Mouse (Mus musculus) hindbrain, embryonic 16.5 days (tissue): ENCODE results near the gene Ptpn5. TPM values are rescaled to one million over a fixed set of nuclear protein-coding genes. Genes with fewer than 3 reads are reported as not detected.

ENCODE experiments used
- ATAC-seq: fragments of 200-750 bp; cut with Nextera tagmentation; 2 replicates; pipeline ENCODE4 v1.8.0; 2017; ENCODE audit warnings: moderate TSS enrichment, moderate library complexity
- H3K27ac ChIP-seq: fragments of 300-500 bp; sonication (generic); 2 replicates; pipeline ENCODE4 v1.5.1; 2014; ENCODE audit warnings: low read depth, mild to moderate bottlenecking, control low read depth, low read length, moderate library complexity
- H3K27me3 ChIP-seq: fragments of 300-500 bp; sonication (generic); replicated peaks from 2 replicates; pipeline ENCODE4 v1.6.1; 2014; ENCODE audit warnings: low read length; ENCODE audit not compliant: control insufficient read depth, insufficient read depth
- H3K36me3 ChIP-seq: fragments of 300-500 bp; sonication (generic); 2 replicates; pipeline ENCODE4 v1.6.1; 2014; ENCODE audit warnings: mild to moderate bottlenecking, low read length, moderate library complexity, mixed read lengths; ENCODE audit not compliant: control insufficient read depth, insufficient read depth
- H3K4me1 ChIP-seq: fragments of 300-500 bp; sonication (generic); 2 replicates; pipeline ENCODE4 v1.6.1; 2014; ENCODE audit warnings: low read depth, low read length; ENCODE audit not compliant: control insufficient read depth, insufficient read depth
- H3K4me2 ChIP-seq: fragments of 300-500 bp; sonication (generic); 2 replicates; pipeline ENCODE4 v1.6.1; 2014; ENCODE audit warnings: mild to moderate bottlenecking, low read length, control low read depth, moderate library complexity
- H3K4me3 ChIP-seq: fragments of 300-500 bp; sonication (generic); 2 replicates; pipeline ENCODE4 v1.5.1; 2014; ENCODE audit warnings: mild to moderate bottlenecking, low read length, control low read depth, moderate library complexity
- H3K9ac ChIP-seq: fragments of 300-500 bp; sonication (generic); 2 replicates; pipeline ENCODE4 v1.6.1; 2014; ENCODE audit warnings: low read depth, mild to moderate bottlenecking, control low read depth, low read length, moderate library complexity
- H3K9me3 ChIP-seq: fragments of 300-500 bp; sonication (generic); 2 replicates; pipeline ENCODE4 v1.6.1; 2014; ENCODE audit warnings: mild to moderate bottlenecking, low read length, moderate library complexity; ENCODE audit not compliant: control insufficient read depth
- WGBS: fragments of 180-500 bp; shearing (Covaris S2); extraction: QIAGEN DNeasy Blood & Tissue Kit; methylation state at CpG from one replicate; pipeline ENCODE4 v1.1.7; 2014; 5-methylcytosine and 5-hydroxymethylcytosine counted together
- microRNA-seq: library from miRNA; unstranded; fragments of <30 nt; microRNA quantifications from one replicate; pipeline ENCODE4, GENCODE M21; 2017
- polyA plus RNA-seq: library from polyadenylated mRNA; unstranded; fragments of >200 nt; fragmentation: Nextera tagmentation; extraction: Ambion mirVana; gene quantifications from 2 replicates; pipeline ENCODE4 v1.2.1, GENCODE M21; 2015

Ptpn5 gene
- polyA plus RNA-seq, 1 experiment from 2014 or later: 181 TPM

GRCm38 (mm10) chr7:47042823-47043490 is 90.5 kb downstream of the Ptpn5 start:
- no peak for ATAC-seq
- H3K27ac ChIP-seq: no peak overlapping the region
- no peak overlapping the region for H3K4me3 ChIP-seq
- 55% methylated on average over 6 of the region's 6 CpGs for WGBS
- H3K4me2 ChIP-seq: no peak overlapping the region
- H3K36me3 ChIP-seq: no peaks in the 10 kb centered on the region
- H3K4me1 ChIP-seq: no peaks in the 10 kb centered on the region
- H3K9me3 ChIP-seq: no peaks in the 10 kb centered on the region
- no peaks in the 10 kb centered on the region for H3K27me3 ChIP-seq
- no peak overlapping the region; the same call in 1 of the 2 replicates for H3K9ac ChIP-seq

DNA sequence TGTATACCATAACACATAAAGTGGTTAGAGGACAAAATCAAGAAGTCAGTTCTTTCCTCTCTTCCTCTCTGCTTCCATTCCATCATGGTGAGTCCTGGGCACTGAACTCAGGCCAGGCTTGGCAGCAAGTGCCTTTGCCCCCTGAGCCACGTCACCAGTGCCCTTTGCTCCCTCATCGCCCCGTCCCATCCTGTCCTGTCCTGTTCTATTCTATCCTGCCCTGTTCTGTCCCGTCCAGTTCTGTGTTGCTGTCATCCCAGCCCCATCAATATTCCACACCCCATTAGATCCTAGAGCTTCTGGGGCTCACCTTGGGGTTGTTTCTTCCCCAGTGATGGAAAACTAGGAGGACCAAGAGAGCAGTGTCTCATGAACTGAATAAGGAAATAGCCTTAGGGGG is 91.4 kb downstream of the Ptpn5 start:
- H3K36me3 ChIP-seq: no peaks in the 10 kb centered on the region
- no peak overlapping the region for H3K4me3 ChIP-seq
- ATAC-seq: no peak
- no peak overlapping the region for H3K27ac ChIP-seq
- H3K4me1 ChIP-seq: no peaks in the 10 kb centered on the region
- no peaks in the 10 kb centered on the region for H3K9me3 ChIP-seq
- no peak overlapping the region for H3K9ac ChIP-seq
- no peak overlapping the region for H3K4me2 ChIP-seq
- H3K27me3 ChIP-seq: no peaks in the 10 kb centered on the region
- WGBS: 71% methylated on average over 4 of the region's 4 CpGs

- no peak overlapping the region for H3K4me2 ChIP-seq
- 84% methylated on average over 3 of the region's 3 CpGs for WGBS
These were observed 91.8 kb downstream of the Ptpn5 start for GRCm38 (mm10) chr7:47041706-47042105.

GRCm38 (mm10) chr7:47035426-47035825 is 98.1 kb downstream of the Ptpn5 start:
- no peak overlapping the region for H3K4me3 ChIP-seq
- H3K27me3 ChIP-seq: no peaks in the 10 kb centered on the region
- no peaks in the 10 kb centered on the region for H3K4me1 ChIP-seq
- no peak overlapping the region for H3K4me2 ChIP-seq
- ATAC-seq: no peak
- no peak overlapping the region for H3K27ac ChIP-seq
- H3K9ac ChIP-seq: no peak overlapping the region
- 77% methylated on average over 8 of the region's 8 CpGs for WGBS
- no peaks in the 10 kb centered on the region for H3K9me3 ChIP-seq
- no peaks in the 10 kb centered on the region for H3K36me3 ChIP-seq

More at GRCm38 (mm10) chr7:47041706-47042105, 91.8 kb downstream of the Ptpn5 start:
- H3K9me3 ChIP-seq: no peaks in the 10 kb centered on the region
- no peak overlapping the region for H3K27ac ChIP-seq
- ATAC-seq: no peak
- H3K9ac ChIP-seq: no peak overlapping the region
- no peaks in the 10 kb centered on the region for H3K27me3 ChIP-seq
- H3K36me3 ChIP-seq: no peaks in the 10 kb centered on the region
- no peaks in the 10 kb centered on the region for H3K4me1 ChIP-seq
- no peak overlapping the region for H3K4me3 ChIP-seq

- 90% methylated on average over 4 of the region's 4 CpGs for whole genome bisulfite sequencing
- Histone ChIP-seq H3K9me3 (no peaks in the 10 kb centered on the region), H3K27me3 (no peaks in the 10 kb centered on the region), H3K9ac (no peak overlapping the region), H3K27ac (no peak overlapping the region), H3K36me3 (no peaks in the 10 kb centered on the region), H3K4me3 (no peak overlapping the region), H3K4me2 (no peak overlapping the region), H3K4me1 (no peaks in the 10 kb centered on the region)
- ATAC-seq: no peak
These were observed 98.6 kb downstream of the Ptpn5 start for GRCm38 (mm10) chr7:47034785-47035384.

DNA sequence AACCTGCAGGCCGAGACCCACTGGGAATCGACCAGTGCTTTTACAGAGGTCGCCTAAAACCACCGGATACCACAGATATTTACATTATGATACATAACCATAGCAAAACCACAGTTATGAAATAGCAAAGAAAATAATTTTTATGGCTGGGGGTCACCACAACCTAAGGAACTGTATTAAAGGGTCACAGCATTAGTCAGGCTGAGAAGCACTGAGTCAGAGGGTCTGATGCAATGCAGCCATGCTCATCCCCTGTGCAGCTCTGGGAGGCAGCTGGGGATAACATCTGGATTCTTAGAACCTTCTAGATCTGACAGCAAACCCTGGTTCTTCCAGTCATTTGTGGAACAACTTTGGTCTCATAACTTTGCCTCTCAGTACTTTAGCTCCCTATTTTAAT is 102.1 kb downstream of the Ptpn5 start:
- 81% methylated on average over 4 of the region's 4 CpGs for WGBS
- no peaks in the 10 kb centered on the region for H3K36me3 ChIP-seq
- no peaks in the 10 kb centered on the region for H3K27me3 ChIP-seq
- no peak overlapping the region for H3K27ac ChIP-seq
- H3K4me1 ChIP-seq: no peaks in the 10 kb centered on the region
- no peak overlapping the region for H3K4me2 ChIP-seq
- H3K9ac ChIP-seq: no peak overlapping the region
- H3K4me3 ChIP-seq: no peak overlapping the region
- no peak for ATAC-seq
- H3K9me3 ChIP-seq: no peaks in the 10 kb centered on the region

- ATAC-seq: no peak
- Histone ChIP-seq H3K4me3 (no peak overlapping the region), H3K36me3 (no peaks in the 10 kb centered on the region), H3K9ac (no peak overlapping the region), H3K27me3 (no peaks in the 10 kb centered on the region), H3K4me1 (no peaks in the 10 kb centered on the region), H3K4me2 (no peak overlapping the region), H3K27ac (no peak overlapping the region), H3K9me3 (no peaks in the 10 kb centered on the region)
- WGBS: 74% methylated on average over 9 of the region's 9 CpGs
These were observed 102.8 kb downstream of the Ptpn5 start for GRCm38 (mm10) chr7:47030517-47031193.

Small RNAs within 50 kb of the gene (microRNA-seq; reads per million reads assigned to microRNA genes)
- gene Mir7056: 1.0 reads per million

Other genes with a start within 250 kb of the Ptpn5 start
- gene Tsg101, start 213.7 kb downstream of the Ptpn5 start, polyA plus RNA-seq: 311 and 323 TPM in 2 replicates
- 4.7 and 5.0 TPM in 2 replicates for gene Uevld, start 175.2 kb downstream of the Ptpn5 start, polyA plus RNA-seq
- gene Gm9999, start 150.1 kb downstream of the Ptpn5 start, polyA plus RNA-seq: not detected in 2 replicates
- gene Spty2d1, start 125.3 kb downstream of the Ptpn5 start, polyA plus RNA-seq: 7.4 and 8.0 TPM in 2 replicates
- 25.9 and 27.3 TPM in 2 replicates for gene Tmem86a, start 83.1 kb downstream of the Ptpn5 start, polyA plus RNA-seq
- gene Mrgpra6, start 71.2 kb upstream of the Ptpn5 start, polyA plus RNA-seq: not detected in 2 replicates
- gene Mrgpra9, start 119.2 kb upstream of the Ptpn5 start, polyA plus RNA-seq: not detected in 2 replicates
- gene Mrgpra1, start 220.6 kb upstream of the Ptpn5 start, polyA plus RNA-seq: not detected in 2 replicates